Mouse (Mus musculus) small intestine, adult 2 months (tissue): ENCODE data around the gene Nudt14.

ENCODE experiments used
- CTCF ChIP-seq: fragments of 200-500 bp; IDR thresholded peaks from 2 replicates; pipeline ENCODE4 v1.5.1; 2012; ENCODE audit warnings: low read depth, mild to moderate bottlenecking, control low read depth, inconsistent platforms, low read length, moderate library complexity, mixed read lengths; ENCODE audit not compliant: insufficient replicate concordance, insufficient read length; ENCODE audit errors: extremely low read depth
- POLR2A ChIP-seq: fragments of 200-500 bp; IDR thresholded peaks from 2 replicates; pipeline ENCODE4 v1.6.1; 2012; ENCODE audit warnings: low read depth, mild to moderate bottlenecking, control low read depth, inconsistent platforms, low read length, moderate library complexity

- no peak for TF ChIP-seq POLR2A
- no peak for TF ChIP-seq CTCF
Observed at GRCm38 (mm10) chr12:112898960-112899359, 43.0 kb downstream of the Nudt14 start.
